Mouse (Mus musculus): ENCODE results near the gene Clca2. TPM values are rescaled to one million over a fixed set of nuclear protein-coding genes. Genes with fewer than 3 reads are reported as not detected.

Clca2 gene
- total RNA-seq (2021): not detected
- long read RNA-seq: 0 reads

GRCm38 (mm10) chr3:145099291-145099690 is at the start of gene Clca2:
Clca2 (minus strand) TSS chr3:145099443.
- no peak for DNase-seq (ENCODE audit: low spot score in 2 of 2)

GRCm38 (mm10) chr3:145147952-145148351 is 48.7 kb upstream of the Clca2 start:
- DNase-seq (ENCODE audit: low spot score in 2 of 2): no peak

GRCm38 (mm10) chr3:145147483-145147882 is 48.2 kb upstream of the Clca2 start:
- DNase-seq (ENCODE audit: low spot score in 2 of 2): no peak

- no peak for DNase-seq (ENCODE audit: low spot score in 2 of 2)
Measured at GRCm38 (mm10) chr3:145146871-145147270, 47.6 kb upstream of the Clca2 start.

GRCm38 (mm10) chr3:145143856-145144255 is 44.6 kb upstream of the Clca2 start:
- DNase-seq (ENCODE audit: low spot score in 2 of 2): no peak

GRCm38 (mm10) chr3:145142925-145143324 is 43.7 kb upstream of the Clca2 start:
- no peak for DNase-seq (ENCODE audit: low spot score in 2 of 2)

- no peak for DNase-seq (ENCODE audit: low spot score in 2 of 2)
Measured at GRCm38 (mm10) chr3:145140236-145140635, 41.0 kb upstream of the Clca2 start.

- peak in 1 of 2 experiments; percentile 42 for DNase-seq (ENCODE audit: low spot score in 2 of 2)
Measured at GRCm38 (mm10) chr3:145131210-145131868, 32.1 kb upstream of the Clca2 start.

GRCm38 (mm10) chr3:145129356-145129755 is 30.1 kb upstream of the Clca2 start:
- no peak for DNase-seq (ENCODE audit: low spot score in 2 of 2)

- no peak for DNase-seq (ENCODE audit: low spot score in 2 of 2)
Measured at GRCm38 (mm10) chr3:145126618-145127017, 27.4 kb upstream of the Clca2 start.

- DNase-seq (ENCODE audit: low spot score in 2 of 2): peak in 1 of 2 experiments; percentile 12
Measured at GRCm38 (mm10) chr3:145119425-145119824, 20.2 kb upstream of the Clca2 start.

- no peak for DNase-seq (ENCODE audit: low spot score in 2 of 2)
Measured at GRCm38 (mm10) chr3:145119002-145119358, 19.7 kb upstream of the Clca2 start.

GRCm38 (mm10) chr3:145118254-145119001 is 19.2 kb upstream of the Clca2 start, which contains the start of gene Odf2l:
Odf2l (plus strand) TSS chr3:145118588.
- peak; percentile 96 to 98 for DNase-seq (ENCODE audit: low spot score in 2 of 2)

GRCm38 (mm10) chr3:145117637-145118036 is 18.4 kb upstream of the Clca2 start:
- DNase-seq (ENCODE audit: low spot score in 2 of 2): no peak

- DNase-seq (ENCODE audit: low spot score in 2 of 2): no peak
Measured at GRCm38 (mm10) chr3:145115169-145115568, 15.9 kb upstream of the Clca2 start.

GRCm38 (mm10) chr3:145105773-145106504 is 6.7 kb upstream of the Clca2 start:
- DNase-seq (ENCODE audit: low spot score in 2 of 2): no peak

- DNase-seq (ENCODE audit: low spot score in 2 of 2): no peak
Measured at GRCm38 (mm10) chr3:145105076-145105772, 6.0 kb upstream of the Clca2 start.

- no peak for DNase-seq (ENCODE audit: low spot score in 2 of 2)
Measured at GRCm38 (mm10) chr3:145103770-145104169, 4.5 kb upstream of the Clca2 start.

- no peak for DNase-seq (ENCODE audit: low spot score in 2 of 2)
Measured at GRCm38 (mm10) chr3:145103321-145103720, 4.1 kb upstream of the Clca2 start.

GRCm38 (mm10) chr3:145101891-145102555 is 2.8 kb upstream of the Clca2 start:
- DNase-seq (ENCODE audit: low spot score in 2 of 2): no peak
